Mouse (Mus musculus) embryonic facial prominence, embryonic 11.5 days (tissue): ENCODE measurements around the gene Arl2bp. TPM values are rescaled to one million over a fixed set of nuclear protein-coding genes. Genes with fewer than 3 reads are reported as not detected.

Experiments
- polyA plus RNA-seq: library from polyadenylated mRNA; unstranded; fragments of >200 nt; fragmentation: Nextera tagmentation; extraction: Ambion mirVana; gene quantifications from 2 replicates; pipeline ENCODE4 v1.2.1, GENCODE M21; 2014

The Arl2bp gene
- polyA plus RNA-seq, 1 experiment from 2014 or later: 71.8 TPM

Other genes starting within 250 kb of the Arl2bp start
- gene Nlrc5, start 232.2 kb upstream of the Arl2bp start, polyA plus RNA-seq: 0.08 and 0.14 TPM in 2 replicates
- 6.9 and 8.8 TPM in 2 replicates for gene Cpne2, start 133.6 kb upstream of the Arl2bp start, polyA plus RNA-seq
- gene Rspry1, start 64.7 kb upstream of the Arl2bp start, polyA plus RNA-seq: 45.4 and 47.4 TPM in 2 replicates
- 106 and 109 TPM in 2 replicates for gene Fam192a, start 64.6 kb upstream of the Arl2bp start, polyA plus RNA-seq
- 0.47 and 1.5 TPM in 2 replicates for gene Pllp, start 29.7 kb downstream of the Arl2bp start, polyA plus RNA-seq
- gene Ccl22, start 79.0 kb downstream of the Arl2bp start, polyA plus RNA-seq: not detected in 2 replicates
- 4.6 and 5.6 TPM in 2 replicates for gene Cx3cl1, start 105.4 kb downstream of the Arl2bp start, polyA plus RNA-seq
- gene Ccl17, start 143.9 kb downstream of the Arl2bp start, polyA plus RNA-seq: not detected in 2 replicates
- gene Coq9, start 171.7 kb downstream of the Arl2bp start, polyA plus RNA-seq: 51.9 and 52.8 TPM in 2 replicates
- gene Ciapin1, start 171.8 kb downstream of the Arl2bp start, polyA plus RNA-seq: 123 and 139 TPM in 2 replicates
- gene Polr2c, start 190.8 kb downstream of the Arl2bp start, polyA plus RNA-seq: 169 and 173 TPM in 2 replicates
- gene Dok4, start 209.7 kb downstream of the Arl2bp start, polyA plus RNA-seq: 11.6 and 11.9 TPM in 2 replicates